Mouse (Mus musculus) retina, embryonic 14.5 days (tissue): ENCODE measurements around the gene Kcnk3.

Source experiments
- DNase-seq: peaks from one replicate; pipeline ENCODE4 v3.0.0-alpha.2; 2015; ENCODE audit warnings: low spot score

Kcnk3 gene

DNA sequence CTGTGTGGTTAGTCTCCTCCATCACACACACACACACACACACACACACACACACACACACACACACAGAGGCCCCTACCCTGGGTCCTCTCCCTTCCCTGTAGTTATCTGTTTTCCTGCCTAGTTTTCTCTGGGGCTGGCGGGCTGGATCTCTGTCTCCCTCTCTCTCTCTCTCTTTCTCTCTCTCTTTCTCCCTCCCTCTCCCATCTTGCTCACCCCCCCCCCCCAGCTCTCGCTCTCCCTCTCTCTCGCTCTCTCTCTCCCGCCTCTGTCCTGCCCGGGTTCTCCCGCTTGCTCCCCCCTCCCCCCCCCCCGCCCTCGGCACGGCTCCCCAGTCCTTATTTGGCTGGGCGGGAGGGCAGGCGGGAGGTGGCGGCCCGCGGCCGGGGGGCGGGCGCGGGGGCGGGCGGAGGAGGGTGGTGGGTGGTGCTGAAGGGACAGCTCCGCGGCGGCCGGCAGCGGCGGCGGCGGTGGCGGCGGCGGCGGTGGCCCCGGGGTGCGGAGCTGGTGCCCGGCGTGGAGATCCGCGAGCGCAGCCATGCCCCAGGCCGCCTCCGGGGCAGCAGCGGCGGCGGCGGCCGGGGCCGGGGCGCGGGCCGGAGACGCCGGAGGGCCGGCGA is at the start of gene Kcnk3:
Kcnk3 (plus strand) TSS at position 490 of the 620 bp plus-strand sequence.
- peak; percentile 18 for DNase-seq

- DNase-seq: no peak
Measured at GRCm38 (mm10) chr5:30545698-30546097, 42.3 kb upstream of the Kcnk3 start, which contains the start of gene Cib4. Gene Cib4 (minus strand): TSS chr5:30545836.

GRCm38 (mm10) chr5:30548681-30549080 is 39.3 kb upstream of the Kcnk3 start:
- DNase-seq: no peak

- no peak for DNase-seq
Measured at GRCm38 (mm10) chr5:30550334-30551021, 37.5 kb upstream of the Kcnk3 start.

DNA sequence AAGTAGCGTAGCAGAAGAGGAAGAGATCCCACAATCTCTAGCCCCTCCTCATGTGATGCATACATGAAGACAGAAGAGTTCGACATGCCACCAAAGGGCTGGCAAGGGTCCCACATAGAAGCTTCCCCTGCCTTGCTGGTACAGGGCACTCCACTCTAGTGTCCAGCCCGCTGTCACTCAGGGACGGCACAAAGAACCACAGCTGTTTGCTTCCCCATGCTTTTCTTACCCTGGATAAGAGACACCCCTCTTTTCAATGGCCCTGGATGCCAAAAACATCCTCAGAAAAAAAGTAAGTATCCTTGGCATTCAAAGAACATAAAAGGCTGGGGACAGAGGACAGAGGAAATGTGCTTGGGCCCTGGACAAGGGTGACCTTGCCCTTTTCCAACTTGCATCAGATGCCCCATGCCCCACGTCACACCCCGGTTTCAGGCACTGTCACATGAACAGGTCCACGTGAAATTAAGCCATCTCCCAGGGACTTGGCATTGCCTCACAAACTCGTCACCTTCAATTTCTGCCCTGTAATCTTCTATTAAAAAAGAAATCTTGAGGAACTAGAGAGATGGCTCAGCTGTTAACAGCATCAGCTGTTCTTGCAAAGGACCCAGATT is 36.8 kb upstream of the Kcnk3 start:
- DNase-seq: no peak

DNA sequence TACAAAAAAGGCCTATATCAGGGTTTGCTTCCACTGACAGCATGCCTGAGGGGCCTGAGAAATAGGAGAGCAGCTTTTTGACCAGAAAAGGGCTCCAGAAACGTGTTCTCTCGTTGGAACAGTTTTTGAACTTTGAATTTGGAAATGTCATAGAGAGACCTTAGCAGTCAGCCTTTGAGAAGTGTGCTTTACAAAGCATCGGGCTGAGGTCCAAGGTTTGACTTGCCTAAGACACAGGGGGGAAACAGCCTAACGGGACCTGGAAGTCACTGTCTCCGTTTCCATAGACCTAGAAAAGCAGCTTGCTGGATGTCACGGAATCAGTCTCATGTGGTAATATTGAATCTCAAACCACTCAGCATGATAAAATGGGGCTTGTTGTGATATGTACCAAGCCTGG is 36.0 kb upstream of the Kcnk3 start:
- no peak for DNase-seq

GRCm38 (mm10) chr5:30553936-30554335 is 34.0 kb upstream of the Kcnk3 start:
- DNase-seq: no peak

- no peak for DNase-seq
Measured at GRCm38 (mm10) chr5:30554981-30555380, 33.0 kb upstream of the Kcnk3 start.

GRCm38 (mm10) chr5:30556284-30556683 is 31.7 kb upstream of the Kcnk3 start:
- no peak for DNase-seq

DNA sequence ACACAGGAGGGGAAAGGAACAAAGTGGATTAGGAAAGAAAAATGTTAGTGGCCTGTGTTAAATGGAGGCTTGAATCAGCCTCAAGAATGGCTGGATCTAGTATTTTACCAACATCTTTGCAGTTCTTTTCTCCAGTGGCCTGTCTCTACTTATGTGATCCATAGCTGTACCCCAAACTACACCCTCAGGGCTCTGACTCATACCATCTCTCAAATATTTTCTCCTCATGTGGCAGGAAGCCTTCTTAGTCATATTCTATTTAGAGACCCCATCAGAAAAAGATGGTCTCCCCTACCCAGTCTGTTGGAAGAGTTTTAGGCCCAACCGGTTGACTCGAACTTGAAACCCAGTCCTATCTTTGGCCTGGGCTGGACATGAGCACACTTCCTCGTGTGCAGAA is 28.5 kb upstream of the Kcnk3 start:
- no peak for DNase-seq

DNA sequence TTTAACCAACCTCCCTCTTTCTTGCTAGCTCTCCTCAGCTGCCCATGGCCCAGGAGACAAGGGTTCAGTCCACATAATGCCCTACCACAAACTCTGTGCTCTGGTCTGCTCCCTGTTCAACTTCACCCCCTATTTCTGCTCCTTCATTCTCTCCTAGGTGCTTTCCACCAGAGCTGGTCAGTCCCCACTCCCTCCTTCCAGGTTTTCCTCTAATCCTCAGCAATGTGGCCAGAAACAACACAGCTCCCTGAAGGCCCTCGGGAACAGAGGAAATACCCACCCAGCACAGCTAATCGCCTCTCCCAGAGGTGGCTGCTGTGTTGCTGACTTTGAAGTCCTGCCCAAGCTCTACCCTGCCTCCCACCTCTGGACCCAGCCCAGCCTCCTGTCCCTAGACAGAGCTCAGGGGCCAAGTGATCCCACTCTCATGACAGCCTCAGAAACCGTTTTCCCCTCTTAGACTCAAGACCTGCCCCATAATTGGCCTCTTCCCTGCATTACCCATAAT is 27.9 kb upstream of the Kcnk3 start:
- no peak for DNase-seq

- no peak for DNase-seq
Measured at GRCm38 (mm10) chr5:30568479-30568878, 19.5 kb upstream of the Kcnk3 start.

DNA sequence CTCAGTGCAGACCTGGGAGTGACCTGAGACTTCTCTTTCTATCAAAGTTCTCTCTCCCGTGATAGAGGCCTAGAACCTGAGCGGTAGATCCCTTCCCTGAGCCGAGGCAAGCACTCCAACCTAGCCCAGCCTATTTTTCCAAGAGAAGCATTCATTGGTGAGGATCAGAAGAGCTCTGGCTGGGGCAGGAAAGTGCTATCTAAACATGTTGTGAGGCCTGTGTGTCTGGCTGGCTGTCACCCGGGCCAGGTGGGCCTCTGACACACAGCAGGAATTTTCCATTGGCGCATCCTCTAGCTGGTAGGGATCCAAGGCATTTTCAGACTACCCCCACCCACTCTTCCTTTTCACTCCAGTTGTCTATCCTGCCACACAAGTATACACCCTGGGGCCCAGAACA is 16.1 kb upstream of the Kcnk3 start:
- no peak for DNase-seq

- no peak for DNase-seq
Measured at GRCm38 (mm10) chr5:30574367-30574766, 13.6 kb upstream of the Kcnk3 start.

DNA sequence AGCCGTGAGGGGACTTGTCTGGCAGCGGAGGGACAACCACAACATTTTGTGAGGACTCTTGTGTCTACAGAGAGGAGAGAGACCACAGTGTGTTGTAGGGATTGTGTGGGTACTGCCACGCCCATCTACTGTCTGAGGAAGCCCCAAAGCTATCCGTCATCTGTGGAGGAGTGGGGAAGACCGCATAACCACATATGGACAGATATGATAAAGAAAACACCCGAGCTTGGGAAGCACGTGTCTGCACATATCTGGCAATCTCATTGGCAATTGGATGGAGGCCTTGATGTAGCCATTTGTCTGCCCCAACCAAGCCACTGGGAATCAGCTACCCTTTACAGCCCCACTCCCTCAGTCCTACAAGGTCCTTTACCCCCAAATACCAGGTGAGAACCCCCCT is 11.7 kb upstream of the Kcnk3 start:
- no peak for DNase-seq

DNA sequence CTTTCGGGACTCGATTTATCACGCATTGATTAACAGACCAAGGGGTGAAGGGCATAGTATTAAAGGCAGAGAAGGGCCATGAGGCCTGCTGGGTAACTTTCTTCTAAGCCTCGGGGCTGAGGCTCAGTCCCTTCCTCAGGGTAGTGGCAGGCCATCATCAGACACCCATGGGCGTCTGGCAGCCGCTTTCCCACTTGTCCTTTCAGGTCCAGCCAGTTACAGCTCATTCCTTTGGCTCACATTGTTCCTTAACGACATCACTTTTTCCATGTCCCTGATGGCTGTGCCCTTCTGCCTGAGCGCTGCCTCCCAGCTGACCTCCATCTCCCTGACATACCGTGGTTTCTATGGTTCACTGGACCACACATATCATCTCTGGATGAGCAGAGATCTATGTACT is 10.7 kb upstream of the Kcnk3 start:
- DNase-seq: no peak

- no peak for DNase-seq
Measured at GRCm38 (mm10) chr5:30577654-30578310, 10.2 kb upstream of the Kcnk3 start.

DNA sequence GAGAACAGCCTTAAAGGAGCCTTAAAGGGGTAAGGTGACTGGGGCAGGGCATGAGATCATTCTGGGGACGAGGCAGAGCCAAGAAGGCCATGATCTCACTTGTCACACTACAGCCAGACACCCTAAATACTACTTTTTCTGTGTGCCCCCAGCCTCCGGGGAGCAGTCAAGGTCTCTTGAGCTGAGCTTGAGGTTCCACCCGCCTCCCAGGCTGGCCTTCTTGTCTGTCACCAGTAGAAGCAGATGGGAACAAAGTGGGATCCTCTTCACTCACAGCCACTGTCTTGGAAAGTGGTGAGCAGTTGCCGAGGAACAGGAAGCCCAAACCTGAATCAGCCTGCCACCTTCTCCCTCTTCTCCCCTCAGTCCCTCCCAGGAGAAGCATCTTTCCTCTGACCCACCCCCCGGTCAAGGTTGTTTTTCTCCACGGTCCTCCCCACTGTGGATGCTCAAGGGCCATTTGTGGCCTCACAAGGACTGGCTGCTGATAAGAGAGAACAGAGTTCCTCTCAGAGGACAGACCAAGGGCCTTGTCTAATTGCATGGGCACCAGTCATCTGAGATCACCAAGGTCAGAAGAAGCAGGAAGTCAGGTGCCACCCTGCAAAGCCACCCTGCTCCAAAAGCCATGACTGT is 9.4 kb upstream of the Kcnk3 start:
- DNase-seq: no peak

DNA sequence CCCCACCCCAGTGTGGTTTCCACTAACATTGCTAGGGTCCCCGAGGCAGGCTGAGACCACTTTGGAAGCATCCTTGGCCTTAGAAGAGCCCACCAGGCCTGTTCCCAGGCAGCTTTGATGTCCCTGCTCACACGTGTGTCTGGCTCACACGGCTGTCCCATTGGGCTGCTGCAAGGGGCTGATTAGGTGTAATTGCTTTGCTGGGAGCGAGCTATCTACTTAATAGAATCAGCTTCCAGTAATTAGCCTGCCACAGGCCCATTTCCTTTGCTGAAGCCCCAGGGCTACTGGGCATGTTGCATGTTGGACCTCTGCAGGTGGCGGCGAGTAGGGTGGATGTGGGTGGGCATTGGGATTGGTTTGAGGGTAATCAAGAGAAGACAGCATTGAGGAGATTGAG is 7.2 kb upstream of the Kcnk3 start:
- DNase-seq: no peak

DNA sequence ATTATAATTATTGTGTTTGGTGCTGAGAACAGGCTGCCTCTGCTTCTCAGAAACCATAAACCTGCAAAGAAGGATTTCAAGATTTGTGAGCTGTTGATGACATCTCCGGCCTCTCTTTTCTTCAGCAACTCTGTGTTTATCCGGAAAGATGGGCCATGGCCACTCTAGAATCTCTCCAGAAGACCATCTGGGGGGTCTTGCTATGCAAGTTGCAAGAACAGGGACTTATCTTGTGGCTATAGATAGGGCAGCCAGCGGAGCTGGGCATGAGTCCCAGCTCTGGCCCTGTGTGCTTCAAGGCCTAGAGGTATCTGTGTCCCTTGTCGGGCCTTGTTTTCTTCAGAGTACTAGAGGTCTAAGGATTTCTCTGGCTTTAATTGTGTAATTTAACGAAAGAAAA is 6.0 kb upstream of the Kcnk3 start:
- no peak for DNase-seq

GRCm38 (mm10) chr5:30586616-30587015 is 1.4 kb upstream of the Kcnk3 start:
- DNase-seq: no peak

DNA sequence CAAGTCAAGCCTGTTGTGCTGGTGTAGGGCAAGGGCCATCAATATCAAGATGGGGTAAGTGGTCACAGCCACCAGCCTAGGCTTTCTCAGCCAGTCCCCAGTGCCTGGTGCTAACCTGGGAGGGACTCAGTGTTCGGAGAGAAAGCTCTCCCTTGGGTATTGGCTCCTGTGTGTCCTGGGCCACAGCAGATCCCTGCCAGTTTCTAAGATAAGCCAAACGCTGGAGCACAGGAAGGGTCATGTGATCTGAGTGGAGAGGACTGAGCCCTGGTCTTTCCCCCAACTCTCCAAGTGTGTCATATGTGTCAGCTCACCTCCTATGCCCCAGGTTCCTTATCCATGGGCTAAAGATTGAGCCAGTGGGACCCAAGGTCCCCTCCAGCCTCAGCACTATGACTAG is 869 bp upstream of the Kcnk3 start:
- DNase-seq: peak; percentile 10
